Mouse (Mus musculus) forebrain, embryonic 10.5 days (tissue): ENCODE results near the gene Gpr6. TPM values are rescaled to one million over a fixed set of nuclear protein-coding genes. Genes with fewer than 3 reads are reported as not detected.

Experiments
- DNase-seq: peaks from one replicate; pipeline ENCODE4 v3.0.0-alpha.2; 2017; ENCODE audit warnings: low spot score; ENCODE audit errors: extremely low spot score
- H3K27ac ChIP-seq: fragments of 300-500 bp; sonication (generic); 2 replicates; pipeline ENCODE4 v1.5.1; 2016; ENCODE audit warnings: mild to moderate bottlenecking
- H3K27me3 ChIP-seq: fragments of 300-500 bp; sonication (generic); 2 replicates; pipeline ENCODE4 v1.6.1; 2016; ENCODE audit warnings: mild to moderate bottlenecking; ENCODE audit not compliant: poor library complexity, severe bottlenecking
- H3K36me3 ChIP-seq: fragments of 300-500 bp; sonication (generic); replicated peaks from 2 replicates; pipeline ENCODE4 v1.6.1; 2016; ENCODE audit warnings: mild to moderate bottlenecking, moderate library complexity
- H3K4me1 ChIP-seq: fragments of 300-500 bp; sonication (generic); 2 replicates; pipeline ENCODE4 v1.6.1; 2016
- H3K4me3 ChIP-seq: fragments of 300-500 bp; sonication (generic); 2 replicates; pipeline ENCODE4 v1.5.1; 2016; ENCODE audit warnings: mild to moderate bottlenecking, moderate library complexity
- H3K9me3 ChIP-seq: fragments of 300-500 bp; sonication (generic); 2 replicates; pipeline ENCODE4 v1.6.1; 2016; ENCODE audit warnings: mild to moderate bottlenecking, moderate library complexity
- WGBS: fragments of 180-500 bp; shearing (Covaris S2); methylation state at CpG from one replicate; pipeline ENCODE4 v1.1.7; 2016; 5-methylcytosine and 5-hydroxymethylcytosine counted together
- polyA plus RNA-seq: library from polyadenylated mRNA; unstranded; fragments of >200 nt; fragmentation: Nextera tagmentation; extraction: Ambion mirVana; gene quantifications from 2 replicates; pipeline ENCODE4 v1.2.1, GENCODE M21; 2016

Gene Gpr6
- not detected in 2 replicates for polyA plus RNA-seq

DNA sequence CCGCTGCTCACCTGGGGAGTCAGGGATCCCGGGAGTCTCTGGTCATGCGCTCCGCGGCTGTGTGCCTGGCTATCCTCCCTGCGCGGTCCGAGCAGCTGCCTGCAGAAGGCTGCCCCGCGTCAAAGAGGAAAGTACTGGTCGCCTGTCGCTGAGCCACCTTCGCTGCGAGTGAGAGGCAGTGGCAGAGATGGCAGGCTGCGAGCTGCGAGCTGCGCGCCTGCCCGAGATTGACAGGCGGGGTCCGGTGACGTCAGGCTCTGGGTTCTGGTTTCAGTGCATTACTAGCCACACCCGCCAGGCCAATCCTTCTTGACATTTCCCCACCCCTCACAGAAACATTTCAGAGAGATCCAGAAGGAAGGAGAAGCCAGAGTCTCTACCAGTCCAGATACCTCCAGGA lies at the start of gene Gpr6:
Gene Gpr6 (minus strand): TSS at position 170 of the 400 bp plus-strand sequence.
- 2% methylated on average over 23 of the region's 23 CpGs for WGBS
- Histone ChIP-seq H3K9me3 (no peaks in the 10 kb centered on the region), H3K27ac (no peak within 1 kb of the TSS), H3K4me1 (peaks cover 22% of the 10 kb centered on the region), H3K36me3 (no peaks in the 10 kb centered on the region), H3K27me3 (peaks cover 50% of the 10 kb centered on the region), H3K4me3 (peak within 1 kb of the TSS; percentile 54)
- DNase-seq, result peak; percentile 47

DNA sequence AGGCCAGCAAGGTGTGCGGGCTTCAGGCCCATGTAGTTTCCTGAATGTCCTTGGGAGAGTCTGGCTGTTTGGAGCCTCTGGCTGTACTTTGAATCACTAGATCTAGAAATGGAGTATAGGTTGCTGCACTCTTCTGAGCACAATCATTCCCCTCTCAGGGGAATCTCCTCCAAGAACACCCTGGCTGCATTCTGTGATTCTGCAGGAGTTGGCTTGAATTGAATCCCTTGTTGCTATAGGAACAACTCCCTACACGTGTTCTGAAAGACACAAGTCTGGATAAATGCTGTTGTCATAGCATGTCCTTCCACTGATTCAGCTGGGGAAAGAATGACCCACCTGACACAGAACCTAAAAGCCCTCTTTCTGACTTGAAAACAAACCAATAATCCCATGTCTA lies 28.0 kb upstream of the Gpr6 start:
- 80% methylated on average over 2 of the region's 2 CpGs for WGBS
- no peaks in the 10 kb centered on the region for H3K27me3 ChIP-seq
- no peaks in the 10 kb centered on the region for H3K36me3 ChIP-seq
- H3K27ac ChIP-seq, result no peak overlapping the region
- no peak overlapping the region for H3K4me3 ChIP-seq
- no peak for DNase-seq
- H3K4me1 ChIP-seq, result no peaks in the 10 kb centered on the region
- no peaks in the 10 kb centered on the region for H3K9me3 ChIP-seq

DNA sequence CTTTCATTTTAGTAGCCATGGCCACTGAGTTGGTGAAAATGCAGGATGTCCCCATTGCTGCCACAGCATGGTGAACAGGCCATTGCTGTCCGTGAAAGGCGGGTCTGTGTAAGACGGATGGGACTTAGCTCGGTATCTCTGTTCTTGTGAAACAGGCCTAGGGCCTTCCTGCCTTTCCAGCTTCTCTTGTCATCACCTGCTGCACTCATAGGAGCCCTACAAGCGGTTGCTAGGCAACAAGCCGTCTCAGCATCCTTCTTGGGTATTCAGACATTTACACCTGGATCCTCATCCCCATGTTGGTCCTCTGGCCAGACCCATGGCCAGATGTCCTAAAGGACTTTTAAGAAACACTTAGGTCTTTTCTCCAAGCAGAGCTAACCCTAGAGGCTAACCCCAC lies 26.1 kb upstream of the Gpr6 start:
- H3K4me1 ChIP-seq, result no peaks in the 10 kb centered on the region
- no peaks in the 10 kb centered on the region for H3K27me3 ChIP-seq
- no peak overlapping the region for H3K4me3 ChIP-seq
- H3K36me3 ChIP-seq, result no peaks in the 10 kb centered on the region
- DNase-seq, result no peak
- no peaks in the 10 kb centered on the region for H3K9me3 ChIP-seq
- no peak overlapping the region for H3K27ac ChIP-seq
- 93% methylated on average over 6 of the region's 6 CpGs for WGBS

DNA sequence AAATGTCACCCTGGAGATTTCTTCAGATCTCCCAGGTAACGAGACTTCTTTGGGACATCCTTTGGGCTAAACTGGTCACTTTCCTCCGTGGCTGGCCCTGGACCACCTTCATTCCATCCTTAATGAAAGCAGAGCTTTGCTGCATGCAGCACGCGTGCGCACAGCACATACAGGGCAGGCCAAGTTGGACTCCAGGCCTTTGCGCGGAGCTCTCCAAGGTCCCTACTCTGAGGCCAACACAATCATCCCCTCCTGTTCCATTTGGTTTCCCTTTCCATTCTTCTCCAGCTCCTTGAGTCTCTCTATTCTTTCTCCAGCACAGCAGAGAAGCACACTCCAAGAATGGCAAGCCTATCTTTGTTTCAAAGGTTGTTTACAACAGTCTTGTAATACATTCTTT lies 16.8 kb upstream of the Gpr6 start:
- no peaks in the 10 kb centered on the region for H3K9me3 ChIP-seq
- WGBS, result 73% methylated on average over 7 of the region's 7 CpGs
- H3K27me3 ChIP-seq, result no peaks in the 10 kb centered on the region
- H3K36me3 ChIP-seq, result no peaks in the 10 kb centered on the region
- no peaks in the 10 kb centered on the region for H3K4me1 ChIP-seq
- H3K4me3 ChIP-seq, result no peak overlapping the region
- no peak overlapping the region for H3K27ac ChIP-seq
- no peak for DNase-seq

DNA sequence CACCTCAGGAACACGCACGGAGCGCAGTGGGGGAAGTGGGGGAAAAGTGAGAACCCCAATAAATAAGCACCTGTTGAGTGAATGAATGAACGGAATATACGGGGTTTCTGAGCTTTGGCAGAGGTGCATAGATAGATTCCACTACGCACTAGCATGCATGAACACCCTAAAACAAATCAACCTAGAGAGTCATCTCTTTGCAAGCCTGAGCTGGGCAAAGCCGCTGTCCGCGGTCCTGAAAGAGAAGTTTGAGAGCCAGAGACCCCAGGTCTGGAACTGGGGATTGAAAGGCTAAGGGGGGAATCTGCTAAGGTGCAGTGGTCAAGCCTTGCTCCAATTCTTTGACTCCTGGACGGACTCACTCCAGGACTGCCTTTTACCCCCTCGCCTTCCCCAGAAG lies 389 bp downstream of the Gpr6 start:
- DNase-seq, result peak; percentile 74
- H3K36me3 ChIP-seq, result no peaks in the 10 kb centered on the region
- H3K9me3 ChIP-seq, result no peaks in the 10 kb centered on the region
- 3% methylated on average over 11 of the region's 11 CpGs for WGBS
- H3K4me1 ChIP-seq, result peaks cover 22% of the 10 kb centered on the region
- H3K27ac ChIP-seq, result no peak overlapping the region
- H3K27me3 ChIP-seq, result peaks cover 50% of the 10 kb centered on the region
- H3K4me3 ChIP-seq, result peak overlapping the region; percentile 54

DNA sequence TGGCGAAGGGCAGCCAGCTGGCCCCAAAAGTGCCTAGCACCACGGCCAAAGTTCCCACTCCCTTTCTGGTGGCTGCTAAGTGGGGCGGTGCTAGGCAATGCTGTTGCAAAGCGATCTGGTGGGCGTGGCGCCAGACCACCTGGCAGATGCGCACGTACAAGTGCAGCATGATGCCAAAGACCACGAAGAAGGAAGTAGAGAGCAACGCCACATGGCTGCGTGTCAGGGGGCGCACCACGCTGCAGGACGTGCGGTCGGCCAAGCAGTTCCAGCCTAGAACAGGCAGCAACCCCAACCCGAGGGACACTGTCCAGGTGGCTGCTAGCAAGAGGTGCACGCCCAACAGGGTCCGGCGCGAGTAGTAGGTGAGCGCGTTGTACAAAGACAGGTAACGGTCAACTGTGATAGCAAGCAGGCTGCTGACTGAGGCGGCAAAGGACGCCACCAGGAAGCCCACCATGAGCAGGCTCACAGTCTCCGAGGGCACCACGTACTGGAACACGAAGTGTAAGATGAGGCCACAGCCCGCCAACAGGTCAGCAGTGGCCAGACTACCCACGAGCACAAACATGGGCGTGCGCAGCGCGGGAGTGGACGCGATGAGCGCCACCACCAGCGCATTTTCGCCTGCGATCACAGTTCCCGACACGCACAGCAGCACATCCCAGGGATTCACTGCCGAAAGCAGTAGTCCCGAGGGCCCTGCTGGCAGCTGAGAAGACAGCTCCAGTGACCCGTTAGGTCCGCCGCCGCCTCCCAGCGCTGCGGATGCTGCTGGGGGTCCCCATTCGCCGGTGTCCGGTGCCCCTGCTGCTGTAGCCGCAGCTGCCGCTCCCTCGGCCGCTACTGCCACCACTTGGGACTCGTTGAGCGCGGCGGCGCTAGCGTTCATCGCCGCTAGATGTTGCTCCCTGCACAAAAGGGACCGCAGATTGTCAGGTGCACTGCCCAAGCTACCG lies 1.1 kb downstream of the Gpr6 start:
- DNase-seq, result peak; percentile 26
- Histone ChIP-seq H3K4me1 (peaks cover 22% of the 10 kb centered on the region), H3K4me3 (peak overlapping the region; percentile 54), H3K36me3 (no peaks in the 10 kb centered on the region), H3K9me3 (no peaks in the 10 kb centered on the region), H3K27me3 (peaks cover 50% of the 10 kb centered on the region), H3K27ac (no peak overlapping the region)
- WGBS, result 3% methylated on average over 68 of the region's 68 CpGs

DNA sequence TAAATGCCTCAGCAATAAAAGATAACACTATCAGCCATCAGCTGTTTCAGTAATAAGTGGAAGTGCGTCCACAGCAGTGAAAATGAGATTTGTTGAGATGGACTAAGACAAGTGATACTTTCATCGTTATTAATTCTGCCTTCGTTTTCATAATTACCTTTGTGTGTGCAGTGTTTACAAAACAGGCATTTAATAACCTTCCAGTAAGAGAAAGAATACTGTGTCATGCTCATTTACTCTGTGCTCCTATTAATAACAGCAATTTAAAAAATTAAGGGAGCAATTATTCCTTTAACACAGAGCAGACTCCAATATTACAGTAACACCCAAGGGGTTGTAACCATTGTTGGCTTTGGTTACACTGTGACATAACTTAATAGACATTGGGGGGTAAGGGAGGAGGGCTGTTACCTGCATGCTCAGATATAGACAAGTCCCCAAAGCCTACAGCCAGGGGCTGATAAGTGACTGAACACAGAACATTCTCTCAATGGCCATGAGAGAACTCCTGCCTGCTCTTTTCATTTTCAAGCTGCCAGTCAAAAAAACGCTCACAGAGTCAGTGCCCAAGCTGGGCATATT lies 11.7 kb downstream of the Gpr6 start:
- Histone ChIP-seq H3K4me3 (no peak overlapping the region), H3K4me1 (no peaks in the 10 kb centered on the region), H3K27ac (no peak overlapping the region), H3K9me3 (no peaks in the 10 kb centered on the region), H3K36me3 (no peaks in the 10 kb centered on the region), H3K27me3 (no peaks in the 10 kb centered on the region)
- WGBS, result 85% methylated on average over 4 of the region's 4 CpGs
- DNase-seq, result no peak

DNA sequence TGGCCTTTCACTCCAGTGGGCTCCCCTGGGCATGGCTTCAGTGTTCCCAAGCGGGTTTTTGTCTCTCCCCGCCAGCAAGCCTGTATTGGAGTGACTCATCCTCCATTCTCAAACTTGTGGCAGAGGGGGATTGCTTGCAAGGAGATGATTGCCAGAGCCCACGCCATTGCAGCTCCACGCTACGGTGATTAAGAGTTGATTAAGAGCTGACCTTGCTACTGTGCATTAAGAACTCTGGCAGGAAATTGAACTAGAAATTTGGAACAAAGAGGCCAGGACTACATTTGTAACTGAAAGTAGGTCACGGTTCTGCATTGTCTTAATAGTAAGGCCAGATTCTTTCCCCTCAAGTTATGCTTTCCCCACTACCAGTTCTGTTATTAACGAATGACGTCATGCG lies 16.5 kb downstream of the Gpr6 start:
- 85% methylated on average over 9 of the region's 9 CpGs for WGBS
- H3K27me3 ChIP-seq, result no peaks in the 10 kb centered on the region
- H3K27ac ChIP-seq, result no peak overlapping the region
- H3K4me3 ChIP-seq, result no peak overlapping the region
- no peak for DNase-seq
- H3K9me3 ChIP-seq, result no peaks in the 10 kb centered on the region
- H3K36me3 ChIP-seq, result no peaks in the 10 kb centered on the region
- no peaks in the 10 kb centered on the region for H3K4me1 ChIP-seq

DNA sequence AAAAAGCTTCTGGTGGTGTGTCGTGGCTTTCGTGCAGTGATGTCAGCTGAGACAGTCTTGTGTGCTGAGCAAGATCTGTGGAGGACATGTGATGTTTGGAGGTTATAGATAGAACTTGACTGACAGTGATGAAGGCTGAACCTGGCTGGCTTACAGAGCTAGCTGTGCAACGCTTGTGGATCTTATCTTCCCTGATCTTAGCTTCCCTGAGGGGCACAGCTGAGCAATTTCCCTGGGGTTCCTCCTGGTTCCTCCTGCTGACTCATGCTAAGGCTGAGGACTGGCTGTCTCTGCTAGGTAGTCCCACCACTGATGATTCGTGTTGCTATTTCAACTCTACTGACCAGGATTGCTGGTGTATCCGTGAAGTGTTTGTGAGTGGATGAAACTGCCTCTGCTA lies 18.1 kb downstream of the Gpr6 start:
- Histone ChIP-seq H3K4me3 (no peak overlapping the region), H3K27me3 (no peaks in the 10 kb centered on the region), H3K4me1 (no peaks in the 10 kb centered on the region), H3K9me3 (no peaks in the 10 kb centered on the region), H3K36me3 (no peaks in the 10 kb centered on the region), H3K27ac (no peak overlapping the region)
- no peak for DNase-seq
- WGBS, result 86% methylated on average over 5 of the region's 5 CpGs

DNA sequence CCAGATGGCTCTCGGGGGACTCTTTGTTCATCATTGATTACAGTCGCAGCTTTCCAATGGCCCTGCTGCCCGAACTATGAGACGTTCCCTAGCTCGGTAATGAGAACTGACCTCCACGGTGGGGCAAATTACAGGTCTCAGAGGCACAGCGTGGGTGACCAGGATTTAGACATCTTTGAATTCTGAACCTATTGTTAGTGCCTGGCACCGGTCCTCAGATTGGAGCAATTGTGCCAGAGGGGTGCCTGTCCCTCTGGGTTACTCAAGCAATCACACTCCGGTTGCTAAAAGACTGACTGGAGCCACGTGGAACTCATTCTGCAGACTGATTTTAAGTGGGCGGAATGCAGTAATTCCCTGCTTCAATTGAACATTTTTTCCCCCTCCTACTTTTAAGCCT lies 29.8 kb downstream of the Gpr6 start:
- no peaks in the 10 kb centered on the region for H3K36me3 ChIP-seq
- no peak for DNase-seq

DNA sequence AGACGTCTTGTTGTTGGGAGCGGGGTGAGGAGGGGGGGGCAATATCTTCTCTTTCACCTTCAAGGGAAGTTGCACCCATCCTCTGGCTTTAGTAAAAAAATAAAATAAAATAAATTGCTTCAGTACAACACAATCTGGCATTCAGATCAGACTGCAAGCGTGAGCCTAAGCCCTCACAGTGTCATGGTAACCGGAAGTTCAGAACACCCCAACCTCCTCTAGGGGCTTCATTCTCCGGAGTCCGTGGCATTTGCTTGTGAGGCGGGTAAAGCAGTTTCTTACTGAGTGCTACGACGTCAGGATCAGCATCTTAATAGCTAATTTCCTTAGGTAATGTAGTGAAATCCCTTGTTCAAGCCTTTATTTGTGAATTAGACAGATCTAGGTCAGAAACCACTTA lies 30.6 kb downstream of the Gpr6 start:
- Histone ChIP-seq H3K9me3 (no peaks in the 10 kb centered on the region), H3K4me3 (no peak overlapping the region), H3K27me3 (no peaks in the 10 kb centered on the region), H3K27ac (no peak overlapping the region), H3K4me1 (peaks cover 10% of the 10 kb centered on the region), H3K36me3 (no peaks in the 10 kb centered on the region)
- WGBS, result 82% methylated on average over 9 of the region's 9 CpGs
- DNase-seq, result no peak

More for the DNA sequence above, 29.8 kb downstream of the Gpr6 start:
- H3K27me3 ChIP-seq, result no peaks in the 10 kb centered on the region
- peaks cover 10% of the 10 kb centered on the region for H3K4me1 ChIP-seq
- no peaks in the 10 kb centered on the region for H3K9me3 ChIP-seq
- no peak overlapping the region for H3K4me3 ChIP-seq
- 46% methylated on average over 11 of the region's 11 CpGs for WGBS
- no peak overlapping the region for H3K27ac ChIP-seq

DNA sequence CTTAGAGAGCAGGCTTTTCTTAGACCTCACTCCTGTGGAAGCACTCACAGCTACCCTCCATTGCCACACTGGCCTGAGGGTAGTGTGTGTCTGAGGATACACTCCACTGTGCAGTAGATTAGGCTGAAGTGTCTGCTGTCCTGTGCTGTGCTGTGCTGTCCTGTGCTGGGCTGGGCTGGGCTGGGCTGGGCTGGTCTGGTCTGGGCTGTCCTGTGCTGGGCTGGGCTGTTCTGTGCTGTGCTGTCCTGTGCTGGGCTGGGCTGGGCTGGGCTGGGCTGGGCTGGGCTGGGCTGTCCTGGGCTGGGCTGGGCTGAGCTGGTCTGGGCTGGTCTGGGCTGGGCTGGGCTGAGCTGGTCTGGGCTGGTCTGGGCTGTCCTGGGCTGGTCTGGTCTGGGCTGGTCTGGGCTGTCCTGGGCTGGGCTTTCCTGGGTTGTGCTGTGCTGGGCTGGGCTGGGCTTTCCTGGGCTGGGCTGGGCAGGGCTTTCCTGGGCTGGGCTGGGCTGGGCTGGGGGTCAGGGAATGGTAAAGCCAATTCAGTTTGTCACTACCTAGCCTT lies 31.5 kb downstream of the Gpr6 start:
- H3K36me3 ChIP-seq, result no peaks in the 10 kb centered on the region
- no peak for DNase-seq
- no peaks in the 10 kb centered on the region for H3K27me3 ChIP-seq
- no peaks in the 10 kb centered on the region for H3K9me3 ChIP-seq
- no peak overlapping the region for H3K4me3 ChIP-seq
- H3K27ac ChIP-seq, result 0 out of 2 replicates have a peak overlapping the region, but pooled peaks have one; percentile 40
- H3K4me1 ChIP-seq, result peaks cover 10% of the 10 kb centered on the region

DNA sequence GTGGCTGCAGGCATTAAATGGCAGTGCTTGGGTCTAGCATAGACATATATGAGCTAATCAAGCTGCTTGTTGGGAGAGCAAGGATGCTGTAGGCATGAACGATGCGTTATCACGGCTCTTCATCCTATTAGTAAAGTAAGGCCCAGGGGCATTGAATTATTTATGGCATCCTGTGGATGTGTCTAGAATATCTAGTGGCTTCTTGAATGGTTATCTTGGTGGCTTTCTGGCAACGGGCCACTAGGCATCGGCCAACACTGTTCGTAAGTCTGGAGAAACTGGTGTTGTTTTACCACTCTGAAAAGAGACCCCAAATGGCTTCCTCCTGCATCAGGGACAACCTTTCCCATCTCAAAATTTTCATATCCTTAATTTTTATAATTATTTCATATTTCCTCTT lies 33.6 kb downstream of the Gpr6 start:
- H3K27me3 ChIP-seq, result no peaks in the 10 kb centered on the region
- DNase-seq, result no peak
- no peaks in the 10 kb centered on the region for H3K9me3 ChIP-seq
- no peak overlapping the region for H3K4me3 ChIP-seq
- no peak overlapping the region for H3K27ac ChIP-seq
- WGBS, result 95% methylated on average over 6 of the region's 6 CpGs
- H3K4me1 ChIP-seq, result peaks cover 10% of the 10 kb centered on the region
- H3K36me3 ChIP-seq, result no peaks in the 10 kb centered on the region
